Mouse (Mus musculus): Measurements from ENCODE around the gene D430042O09Rik. TPM values are rescaled to one million over a fixed set of nuclear protein-coding genes. Genes with fewer than 3 reads are reported as not detected.

The D430042O09Rik gene
- polyA plus RNA-seq, 1 experiment from 2014 or later, result 9.8 TPM

- Histone ChIP-seq H3K36me3 (ENCODE audit: control insufficient read depth, insufficient read depth, low read length) (no peaks in the 10 kb centered on the region), H3K4me1 (ENCODE audit: control insufficient read depth, insufficient read depth, low read length) (no peaks in the 10 kb centered on the region), H3K9ac (replicated peaks; ENCODE audit: low read depth, low read length) (no peak overlapping the region), H3K9me3 (ENCODE audit: control insufficient read depth, low read depth, low read length) (no peaks in the 10 kb centered on the region), H3K27me3 (ENCODE audit: control insufficient read depth, insufficient read depth, low read length) (no peaks in the 10 kb centered on the region), H3K4me2 (replicated peaks; ENCODE audit: low read depth, low read length) (no peak overlapping the region), H3K27ac (ENCODE audit: low read length) (no peak overlapping the region), H3K4me3 (ENCODE audit: low read depth, low read length) (no peak overlapping the region)
- no peak for ATAC-seq (ENCODE audit: insufficient number of reproducible peaks, insufficient read depth, low FRiP score, low read depth)
- 87% methylated on average over 2 of the region's 2 CpGs for WGBS
Observed at GRCm38 (mm10) chr7:125746621-125747315, 39.1 kb downstream of the D430042O09Rik start.

DNA sequence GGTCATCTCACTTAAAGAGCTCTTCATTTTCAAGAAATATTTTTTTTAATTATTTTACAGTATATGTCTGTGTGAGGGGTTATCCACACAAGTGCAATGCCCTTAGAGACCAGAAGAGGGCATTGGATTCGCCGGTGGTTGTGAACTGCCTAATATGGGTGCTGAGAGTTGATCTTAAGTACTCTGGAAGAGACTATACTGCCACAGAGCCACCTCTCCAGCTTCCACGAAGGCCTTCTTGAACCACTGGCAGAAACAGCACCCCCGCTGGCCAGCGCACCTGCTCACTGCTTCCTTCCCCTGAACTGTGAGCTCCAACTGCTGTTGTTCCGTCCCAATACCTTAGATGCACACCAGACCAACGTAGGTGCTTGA, 39.6 kb downstream of the D430042O09Rik start:
- Histone ChIP-seq H3K9ac (replicated peaks; ENCODE audit: low read depth, low read length) (no peak overlapping the region), H3K4me1 (ENCODE audit: control insufficient read depth, insufficient read depth, low read length) (no peaks in the 10 kb centered on the region), H3K9me3 (ENCODE audit: control insufficient read depth, low read depth, low read length) (no peaks in the 10 kb centered on the region), H3K27me3 (ENCODE audit: control insufficient read depth, insufficient read depth, low read length) (no peaks in the 10 kb centered on the region), H3K4me2 (replicated peaks; ENCODE audit: low read depth, low read length) (no peak overlapping the region), H3K27ac (ENCODE audit: low read length) (no peak overlapping the region), H3K4me3 (ENCODE audit: low read depth, low read length) (no peak overlapping the region), H3K36me3 (ENCODE audit: control insufficient read depth, insufficient read depth, low read length) (no peaks in the 10 kb centered on the region)
- WGBS, result 60% methylated on average over 7 of the region's 7 CpGs
- no peak for ATAC-seq (ENCODE audit: insufficient number of reproducible peaks, insufficient read depth, low FRiP score, low read depth)

DNA sequence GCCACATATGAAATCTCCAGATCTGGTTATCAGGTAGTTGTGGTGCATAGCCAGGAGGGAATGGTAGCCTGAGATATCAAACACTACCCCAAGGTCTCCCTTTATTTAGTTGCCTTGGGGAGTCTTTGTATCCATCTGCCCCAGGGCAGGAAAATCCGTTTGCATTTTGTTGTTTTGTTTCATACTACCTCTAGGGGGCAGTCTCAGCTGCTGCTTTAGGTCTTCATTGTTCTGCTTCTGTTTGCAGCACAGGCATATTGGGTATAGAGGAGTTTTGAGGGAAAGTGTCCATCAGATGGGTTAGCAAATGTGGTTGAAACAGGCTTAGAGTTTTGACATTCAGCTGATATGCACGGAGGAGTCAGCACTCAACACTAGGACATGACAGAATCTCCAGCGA, 40.5 kb downstream of the D430042O09Rik start:
- Histone ChIP-seq H3K27me3 (ENCODE audit: control insufficient read depth, insufficient read depth, low read length) (no peaks in the 10 kb centered on the region), H3K36me3 (ENCODE audit: control insufficient read depth, insufficient read depth, low read length) (no peaks in the 10 kb centered on the region), H3K4me2 (replicated peaks; ENCODE audit: low read depth, low read length) (no peak overlapping the region), H3K9ac (replicated peaks; ENCODE audit: low read depth, low read length) (no peak overlapping the region), H3K9me3 (ENCODE audit: control insufficient read depth, low read depth, low read length) (no peaks in the 10 kb centered on the region), H3K27ac (ENCODE audit: low read length) (no peak overlapping the region), H3K4me3 (ENCODE audit: low read depth, low read length) (no peak overlapping the region), H3K4me1 (ENCODE audit: control insufficient read depth, insufficient read depth, low read length) (no peaks in the 10 kb centered on the region)
- WGBS, result 55% methylated on average over 3 of the region's 3 CpGs
- ATAC-seq (ENCODE audit: insufficient number of reproducible peaks, insufficient read depth, low FRiP score, low read depth), result no peak

DNA sequence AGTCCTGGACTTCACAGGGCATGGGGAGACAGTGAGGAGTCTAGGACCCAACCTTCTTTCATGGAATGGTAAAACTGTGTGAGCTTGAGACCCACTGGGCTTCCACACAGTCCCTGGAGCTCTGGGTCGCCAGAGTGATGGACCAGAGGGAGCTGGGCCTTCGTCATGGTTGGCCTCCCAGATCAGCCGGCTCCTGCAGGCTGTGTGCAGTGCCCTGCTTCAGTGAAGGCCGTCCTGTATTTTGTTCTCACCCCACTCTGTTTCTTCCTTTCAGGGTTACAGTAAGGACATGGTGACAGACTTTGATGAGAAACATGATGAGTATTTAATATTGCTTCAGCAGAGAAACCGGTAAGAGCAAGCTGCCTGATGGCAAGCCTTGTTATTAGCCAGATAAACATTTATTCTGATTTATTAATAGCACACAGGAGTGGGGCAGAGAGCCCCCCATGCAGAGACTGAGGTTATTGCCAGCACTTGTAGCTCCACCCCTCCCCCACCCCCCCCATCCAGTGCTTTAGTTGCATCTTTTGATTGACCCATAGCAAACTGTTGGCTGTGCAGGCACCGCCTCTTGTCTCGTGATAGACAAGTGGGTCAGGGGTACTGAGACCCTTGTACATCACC, 45.1 kb downstream of the D430042O09Rik start:
- Histone ChIP-seq H3K9ac (replicated peaks; ENCODE audit: low read depth, low read length) (no peak overlapping the region), H3K4me2 (replicated peaks; ENCODE audit: low read depth, low read length) (no peak overlapping the region), H3K9me3 (ENCODE audit: control insufficient read depth, low read depth, low read length) (no peaks in the 10 kb centered on the region), H3K27me3 (ENCODE audit: control insufficient read depth, insufficient read depth, low read length) (no peaks in the 10 kb centered on the region), H3K4me1 (ENCODE audit: control insufficient read depth, insufficient read depth, low read length) (no peaks in the 10 kb centered on the region), H3K4me3 (ENCODE audit: low read depth, low read length) (no peak overlapping the region), H3K27ac (ENCODE audit: low read length) (no peak overlapping the region), H3K36me3 (ENCODE audit: control insufficient read depth, insufficient read depth, low read length) (no peaks in the 10 kb centered on the region)
- 57% methylated on average over 7 of the region's 7 CpGs for WGBS
- no peak for ATAC-seq (ENCODE audit: insufficient number of reproducible peaks, insufficient read depth, low FRiP score, low read depth)

- no peak overlapping the region for H3K4me3 ChIP-seq (ENCODE audit: low read depth, low read length)
- H3K36me3 ChIP-seq (ENCODE audit: control insufficient read depth, insufficient read depth, low read length), result no peaks in the 10 kb centered on the region
- 89% methylated on average over 3 of the region's 3 CpGs for WGBS
- H3K9me3 ChIP-seq (ENCODE audit: control insufficient read depth, low read depth, low read length), result no peaks in the 10 kb centered on the region
- no peak overlapping the region for H3K4me2 ChIP-seq (replicated peaks; ENCODE audit: low read depth, low read length)
- no peaks in the 10 kb centered on the region for H3K27me3 ChIP-seq (ENCODE audit: control insufficient read depth, insufficient read depth, low read length)
- no peak overlapping the region for H3K27ac ChIP-seq (ENCODE audit: low read length)
- no peaks in the 10 kb centered on the region for H3K4me1 ChIP-seq (ENCODE audit: control insufficient read depth, insufficient read depth, low read length)
- ATAC-seq (ENCODE audit: insufficient number of reproducible peaks, insufficient read depth, low FRiP score, low read depth), result no peak
- no peak overlapping the region for H3K9ac ChIP-seq (replicated peaks; ENCODE audit: low read depth, low read length)
Observed at GRCm38 (mm10) chr7:125753326-125753715, 45.6 kb downstream of the D430042O09Rik start.

- H3K27me3 ChIP-seq (ENCODE audit: control insufficient read depth, insufficient read depth, low read length), result no peaks in the 10 kb centered on the region
- H3K9me3 ChIP-seq (ENCODE audit: control insufficient read depth, low read depth, low read length), result no peaks in the 10 kb centered on the region
- no peaks in the 10 kb centered on the region for H3K4me1 ChIP-seq (ENCODE audit: control insufficient read depth, insufficient read depth, low read length)
- H3K27ac ChIP-seq (ENCODE audit: low read length), result no peak overlapping the region
- no peak for ATAC-seq (ENCODE audit: insufficient number of reproducible peaks, insufficient read depth, low FRiP score, low read depth)
- 38% methylated on average over 6 of the region's 6 CpGs for WGBS
- H3K36me3 ChIP-seq (ENCODE audit: control insufficient read depth, insufficient read depth, low read length), result no peaks in the 10 kb centered on the region
- no peak overlapping the region for H3K9ac ChIP-seq (replicated peaks; ENCODE audit: low read depth, low read length)
- H3K4me2 ChIP-seq (replicated peaks; ENCODE audit: low read depth, low read length), result no peak overlapping the region
- H3K4me3 ChIP-seq (ENCODE audit: low read depth, low read length), result no peak overlapping the region
Observed at GRCm38 (mm10) chr7:125756806-125757205, 49.1 kb downstream of the D430042O09Rik start.

- no peaks in the 10 kb centered on the region; the same call in 1 of the 2 replicates for H3K36me3 ChIP-seq (ENCODE audit: control insufficient read depth, insufficient read depth, low read length)
- no peak overlapping the region for H3K4me2 ChIP-seq (replicated peaks; ENCODE audit: low read depth, low read length)
- H3K27me3 ChIP-seq (ENCODE audit: control insufficient read depth, insufficient read depth, low read length), result no peaks in the 10 kb centered on the region
- H3K4me3 ChIP-seq (ENCODE audit: low read depth, low read length), result no peak overlapping the region
- no peak for ATAC-seq (ENCODE audit: insufficient number of reproducible peaks, insufficient read depth, low FRiP score, low read depth)
- WGBS, result 67% methylated on average over 6 of the region's 6 CpGs
- no peaks in the 10 kb centered on the region for H3K9me3 ChIP-seq (ENCODE audit: control insufficient read depth, low read depth, low read length)
- H3K4me1 ChIP-seq (ENCODE audit: control insufficient read depth, insufficient read depth, low read length), result no peaks in the 10 kb centered on the region
- no peak overlapping the region for H3K27ac ChIP-seq (ENCODE audit: low read length)
- no peak overlapping the region for H3K9ac ChIP-seq (replicated peaks; ENCODE audit: low read depth, low read length)
Observed at GRCm38 (mm10) chr7:125757896-125758623, 50.4 kb downstream of the D430042O09Rik start.

DNA sequence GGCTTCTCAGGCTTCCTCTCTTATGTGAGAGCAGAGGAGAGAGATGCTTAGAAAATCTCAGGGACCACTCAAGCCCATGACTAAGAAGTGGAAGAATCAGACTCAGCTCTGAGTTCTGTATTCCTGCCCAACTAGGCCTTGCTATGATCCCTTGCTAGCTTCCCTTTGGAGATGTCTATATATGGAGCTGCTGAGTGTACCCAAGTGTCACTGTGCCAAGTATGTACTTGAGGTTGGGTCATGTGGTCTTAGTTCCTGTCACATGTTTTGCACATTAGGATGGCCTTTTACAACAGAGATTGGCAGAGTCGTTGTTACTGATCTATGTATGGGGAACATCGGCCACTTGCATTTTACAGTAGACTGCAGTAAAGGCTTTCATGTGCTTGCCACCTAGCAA, 54.6 kb downstream of the D430042O09Rik start:
- no peak overlapping the region for H3K9ac ChIP-seq (replicated peaks; ENCODE audit: low read depth, low read length)
- no peak overlapping the region for H3K4me3 ChIP-seq (ENCODE audit: low read depth, low read length)
- H3K9me3 ChIP-seq (ENCODE audit: control insufficient read depth, low read depth, low read length), result no peaks in the 10 kb centered on the region
- no peak overlapping the region for H3K27ac ChIP-seq (ENCODE audit: low read length)
- H3K36me3 ChIP-seq (ENCODE audit: control insufficient read depth, insufficient read depth, low read length), result no peaks in the 10 kb centered on the region; the same call in 1 of the 2 replicates
- ATAC-seq (ENCODE audit: insufficient number of reproducible peaks, insufficient read depth, low FRiP score, low read depth), result no peak
- 90% methylated on average over 2 of the region's 2 CpGs for WGBS
- H3K27me3 ChIP-seq (ENCODE audit: control insufficient read depth, insufficient read depth, low read length), result no peaks in the 10 kb centered on the region
- no peaks in the 10 kb centered on the region for H3K4me1 ChIP-seq (ENCODE audit: control insufficient read depth, insufficient read depth, low read length)
- no peak overlapping the region for H3K4me2 ChIP-seq (replicated peaks; ENCODE audit: low read depth, low read length)

Data from stomach, embryonic 14.5 days (tissue).